8 mouse cellular contexts compared by ENCODE assay signal in genomic region chr9:21936692-21937570, GRCm38 (mm10). TPM values are rescaled to one million over a fixed set of nuclear protein-coding genes. Genes with fewer than 3 reads are reported as not detected.
DNase-seq lines count a peak whose midpoint lies in the region; ATAC-seq and TF ChIP-seq lines count a peak whose summit lies in the region.

TSS of gene Plppr2 (plus strand) at chr9:21937033.

- DNase-seq in MN1 (ENCODE audit: low spot score): peak; percentile 92
- DNase-seq in cerebellum, adult 9-10 months: peak; percentile 100
- peak; percentile 93 for DNase-seq in forelimb bud, embryonic 11.5 days (ENCODE audit: low read depth, low spot score)
- peak; percentile 98 for DNase-seq in layer of hippocampus, adult 8-10 months (ENCODE audit: low spot score in 2 of 2)
- peak; percentile 99 for DNase-seq in lung, embryonic 14.5 days
- peak; percentile 94 for DNase-seq in testis, postnatal 14 days (ENCODE audit: low spot score)

- no peaks in the 10 kb centered on the region for H3K27me3 ChIP-seq in lung, embryonic 14.5 days (ENCODE audit: insufficient read depth, low read length)

- H3K4me3 ChIP-seq in lung, embryonic 14.5 days (ENCODE audit: low read depth, low read length): peak within 1 kb of the TSS; percentile 52

- no peaks in the 10 kb centered on the region for H3K36me3 ChIP-seq in lung, embryonic 14.5 days (ENCODE audit: insufficient read depth)

- no peak within 1 kb of the TSS for H3K27ac ChIP-seq in lung, embryonic 14.5 days (ENCODE audit: low read depth)

- TF ChIP-seq CTCF in lung, embryonic 14.5 days (IDR thresholded peaks at IDR 0.05; ENCODE audit: low read depth): no peak

- peak within 1 kb of the TSS; percentile 75 for H3K4me2 ChIP-seq in lung, embryonic 14.5 days

- H3K9ac ChIP-seq in lung, embryonic 14.5 days: peak within 1 kb of the TSS; percentile 49

- H3K9me3 ChIP-seq in lung, embryonic 14.5 days (ENCODE audit: low read depth, low read length): no peaks in the 10 kb centered on the region

- peak; percentile 84 to 97 for ATAC-seq in hematopoietic stem cell, adult 5-6 weeks (replicated peaks in 1 of 2; ENCODE audit: insufficient read depth in 1 of 2, low FRiP score in 2 of 2, low TSS enrichment in 1 of 2, low read depth in 1 of 2, poor library complexity in 2 of 2, severe bottlenecking in 2 of 2)
- peak; percentile 98 for ATAC-seq in lung, embryonic 14.5 days (ENCODE audit: insufficient read depth)
- peak; percentile 67 for ATAC-seq in neutrophil, adult 5-6 weeks (ENCODE audit: extremely low read depth, insufficient number of reproducible peaks, low FRiP score, poor library complexity, severe bottlenecking)

- H3K4me1 ChIP-seq in lung, embryonic 14.5 days (ENCODE audit: insufficient read depth): peaks cover 3% of the 10 kb centered on the region; the same call in 1 of the 2 replicates

- WGBS in lung, embryonic 14.5 days: 2% methylated on average over 42 of the region's 43 CpGs

RNA-seq across cellular contexts. Expression of gene Plppr2, which starts in this region (rescaled TPM):
- 0.15 and 0.25 TPM in 2 replicates for total RNA-seq in hematopoietic stem cell, adult 5-6 weeks (2017)
- 100 to 1,000 TPM; 229 to 244 (median 235) TPM for total RNA-seq in layer of hippocampus, adult 8-10 months (2022)
- 7.7 and 10.2 TPM in 2 replicates for polyA plus RNA-seq in lung, embryonic 14.5 days (2014; fragmentation: Nextera tagmentation; extraction: Ambion mirVana)
- total RNA-seq in neutrophil, adult 5-6 weeks (2017): 0.25 TPM in 1 of 2 replicates, not detected in the other

Comparison
In these comparisons a context has a peak if more than half of its experiments do, and no peak if none do; other contexts are left out.
1. RNA of gene Plppr2 (total RNA-seq): 229 to 244 TPM in layer of hippocampus, adult 8-10 months; 0.15 to 0.25 TPM in hematopoietic stem cell, adult 5-6 weeks and 0.25 TPM in neutrophil, adult 5-6 weeks; every median in the first group is over 100 times any median in the second.
2. Peak in ATAC-seq in hematopoietic stem cell, adult 5-6 weeks; RNA of the gene not detected or under 1 TPM.
3. Peak in ATAC-seq in neutrophil, adult 5-6 weeks; RNA of the gene not detected or under 1 TPM.
4. Peak in every context shown above with its lines, with median percentiles within 50 percentile points of each other: DNase-seq and ATAC-seq.